Mouse (Mus musculus) spleen, adult 12 weeks (tissue): Measurements from ENCODE around the gene Uty.

Source experiments
- DNase-seq: peaks from one replicate; pipeline ENCODE4 v3.0.0; 2022; ENCODE audit warnings: low spot score

The Uty gene

GRCm38 (mm10) chrY:1245426-1245863 lies at the start of gene Uty:
Gene Uty (minus strand): TSS chrY:1245759.
- DNase-seq = no peak

GRCm38 (mm10) chrY:1293708-1294107 lies 48.1 kb upstream of the Uty start:
- DNase-seq = no peak

DNA sequence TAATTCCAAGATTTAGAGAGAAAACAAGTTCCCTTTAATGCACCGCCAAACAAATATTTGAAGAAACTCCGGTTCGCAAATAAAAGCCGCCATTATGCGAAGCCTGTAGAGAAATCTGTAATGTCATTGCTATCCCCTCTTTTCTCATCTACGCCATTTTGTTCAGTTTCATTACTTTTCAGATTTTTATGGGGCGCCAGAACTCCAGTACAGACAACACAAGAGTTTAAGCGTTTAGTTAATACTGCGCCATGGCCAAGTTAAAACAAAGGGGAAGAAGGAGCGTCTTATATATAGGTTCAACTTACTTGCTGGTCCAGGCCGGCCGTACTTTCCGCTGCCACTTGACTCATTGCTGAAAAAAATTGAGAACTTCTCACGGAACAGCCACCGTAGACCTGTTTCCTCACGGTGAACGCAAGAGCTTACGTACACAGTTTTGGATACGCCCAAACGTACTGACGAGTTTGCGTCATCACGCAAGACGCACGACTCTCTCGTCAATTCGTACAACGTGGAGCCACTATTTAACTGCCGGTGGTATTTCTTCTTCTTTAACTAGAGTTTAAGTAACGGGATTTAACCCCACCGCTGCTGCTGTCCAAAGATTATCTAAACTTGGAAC lies 40.7 kb upstream of the Uty start, which contains the start of gene Ddx3y:
TSS of gene Ddx3y (minus strand) at position 459 of the 625 bp plus-strand sequence.
- DNase-seq = no peak

DNA sequence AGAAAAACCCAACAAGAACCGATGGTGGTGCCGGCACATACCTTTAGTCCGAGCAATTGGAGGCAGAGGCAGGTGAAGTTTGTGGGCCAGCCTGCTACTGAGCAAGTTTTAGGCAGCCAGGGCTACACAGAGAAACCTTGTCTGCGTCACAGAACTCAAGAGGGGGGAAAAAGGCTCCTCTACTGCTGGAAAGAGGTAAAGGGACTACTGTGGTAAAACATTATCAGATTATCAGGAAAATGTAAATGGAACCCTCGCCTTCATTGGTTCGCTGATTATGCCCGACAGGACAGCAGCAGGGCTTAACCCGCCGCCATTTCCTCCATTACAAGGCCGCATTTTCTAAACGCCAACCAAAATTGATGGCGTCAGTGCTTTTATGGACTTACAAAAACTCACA lies 40.2 kb upstream of the Uty start:
- DNase-seq = no peak

- no peak for DNase-seq
Measured at GRCm38 (mm10) chrY:1246117-1246516, 558 bp upstream of the Uty start.

DNA sequence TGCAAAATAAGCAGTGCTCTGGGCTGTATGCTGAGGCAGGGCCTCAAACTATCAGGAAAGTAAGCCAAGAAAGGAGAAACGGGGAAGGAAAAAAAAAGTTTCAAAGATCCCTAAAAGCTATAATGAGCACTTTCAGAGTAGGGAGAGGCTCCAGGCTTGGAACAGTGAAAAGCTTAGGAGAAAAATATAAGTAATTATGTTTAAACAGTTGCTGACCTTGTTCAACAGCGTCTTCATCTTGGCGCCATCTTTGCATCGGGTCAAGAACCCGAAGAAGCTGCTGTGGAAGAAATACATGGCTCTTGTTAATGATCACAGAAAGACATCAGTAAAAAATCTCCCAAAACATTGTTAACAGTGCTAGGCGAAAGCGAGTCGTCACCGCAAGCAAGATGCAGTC lies 619 bp downstream of the Uty start:
- DNase-seq = no peak

DNA sequence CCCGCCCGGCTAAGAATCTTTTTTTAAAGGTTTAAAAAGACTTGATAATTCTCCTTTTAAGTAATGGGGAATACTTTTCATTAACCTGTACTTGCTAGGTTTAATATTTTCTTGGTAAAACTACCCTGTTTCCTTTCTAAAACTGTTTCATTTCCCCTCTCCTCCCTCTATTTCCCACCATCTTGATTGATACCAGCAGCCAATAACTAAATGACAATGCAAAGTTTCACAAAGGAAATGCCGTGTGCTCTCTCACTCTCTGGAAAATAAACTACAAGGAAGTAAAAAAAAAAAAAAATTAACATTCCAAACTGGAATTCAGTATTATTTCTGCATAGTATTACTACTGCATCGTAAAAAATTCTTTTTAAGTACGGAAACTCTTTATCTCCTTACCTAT lies 1.1 kb downstream of the Uty start:
- no peak for DNase-seq

DNA sequence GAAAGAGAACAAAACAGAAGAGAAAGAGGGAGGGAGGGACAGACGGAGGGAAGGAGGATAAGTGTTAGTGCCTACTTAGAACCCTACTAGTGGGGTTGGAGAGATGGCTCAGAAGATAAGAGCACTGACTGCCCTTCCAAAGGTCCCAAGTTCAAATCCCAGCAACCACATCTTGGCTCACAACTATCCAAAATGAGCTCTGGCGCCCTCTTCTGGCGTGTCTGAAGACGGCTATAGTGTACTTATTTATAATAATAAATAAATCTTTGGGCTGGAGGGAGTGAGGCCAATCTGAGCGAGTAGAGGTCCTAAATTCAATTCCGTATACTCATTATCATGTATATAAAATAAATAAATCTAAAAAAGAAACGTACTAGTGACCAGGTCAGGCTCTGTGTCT lies 25.6 kb downstream of the Uty start:
- DNase-seq = no peak

- no peak for DNase-seq
Measured at GRCm38 (mm10) chrY:1178476-1178875, 67.1 kb downstream of the Uty start.

DNA sequence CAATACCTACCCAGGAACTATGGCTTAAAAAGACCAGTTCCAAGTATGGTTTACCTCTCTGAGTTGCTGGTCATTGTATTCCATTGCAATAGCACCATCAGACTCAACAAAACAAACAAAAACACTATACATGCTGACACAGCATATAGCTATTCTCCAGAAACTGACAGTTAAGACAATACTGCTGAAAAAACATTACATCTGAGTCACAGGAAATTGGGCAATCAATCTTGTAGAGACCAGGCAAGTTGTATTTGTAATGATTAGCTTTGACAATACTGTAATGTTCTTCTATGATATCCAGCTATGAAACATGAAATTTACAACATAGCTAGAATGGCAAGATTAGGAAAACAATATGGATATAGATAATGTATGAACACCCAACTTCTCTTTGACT lies 82.5 kb downstream of the Uty start:
- DNase-seq = no peak

- no peak for DNase-seq
Measured at GRCm38 (mm10) chrY:1116153-1116552, 129.4 kb downstream of the Uty start.

DNA sequence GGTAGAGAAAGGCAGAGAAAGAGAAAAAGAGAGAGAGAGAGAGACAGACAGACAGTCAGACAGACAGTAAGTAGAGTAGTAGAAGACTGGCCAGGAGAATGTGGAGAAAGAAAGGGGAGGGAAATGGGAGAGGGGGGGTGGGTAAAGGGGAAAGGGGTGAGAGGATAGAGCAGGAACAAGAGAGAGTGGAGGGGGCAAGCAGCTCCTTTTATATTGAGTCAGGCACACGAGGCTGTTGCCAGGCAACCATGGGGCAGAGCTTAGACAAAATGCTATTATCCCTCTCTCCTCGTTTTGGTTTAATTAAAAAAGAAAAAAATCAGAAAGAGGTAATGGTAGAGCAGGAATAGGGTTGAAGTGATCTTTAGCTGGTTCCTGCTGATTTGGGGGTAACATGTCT lies 131.5 kb downstream of the Uty start:
- DNase-seq = no peak
